Mouse (Mus musculus): ENCODE results near the gene Prpf8.
A peak's percentile ranks its signal among the peaks of the same experiment; 100 is the strongest.
"Not testable (repeated sequence)": the region's sequence is repeated elsewhere in the genome, so short reads cannot be mapped to it uniquely, and the experiment has no call there.

The Prpf8 gene

DNA sequence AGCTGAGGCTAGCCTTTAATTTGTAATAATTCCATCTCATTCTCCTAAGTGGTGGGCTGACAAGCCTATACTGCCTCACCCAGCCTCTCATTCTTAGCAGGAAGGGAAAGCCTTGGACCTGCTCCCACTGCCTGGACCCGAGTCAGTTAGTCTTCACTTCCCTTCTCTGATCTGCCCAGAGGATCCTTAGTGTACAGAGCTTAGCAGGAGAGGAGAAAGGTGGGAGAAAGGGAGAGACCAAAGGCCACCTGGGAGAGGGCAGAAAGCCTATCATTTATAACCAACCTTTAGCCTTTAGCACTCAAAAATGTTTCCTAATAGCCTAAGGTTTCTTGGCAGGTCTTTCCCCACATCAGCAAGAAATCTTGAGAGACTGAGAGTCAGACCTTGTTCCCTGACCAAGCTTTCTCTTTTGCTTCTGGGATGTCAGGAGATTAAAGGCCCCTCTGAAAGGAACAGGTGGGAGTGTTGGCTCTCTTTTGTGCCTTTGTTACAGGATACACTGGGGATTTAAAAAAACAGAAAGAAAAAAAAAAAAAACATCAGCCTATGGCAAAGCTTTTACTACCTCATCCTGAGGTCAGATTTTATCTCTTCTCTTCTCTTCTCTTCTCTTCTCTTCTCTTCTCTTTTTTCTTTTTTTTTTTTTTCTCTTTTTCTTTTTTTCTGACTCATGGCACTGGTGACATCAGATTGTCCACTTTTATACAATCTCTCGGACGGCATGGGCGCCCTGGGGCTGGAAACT lies 47.8 kb downstream of the Prpf8 start:
- DNase-seq (ENCODE audit: low spot score in 2 of 2): no peak

DNA sequence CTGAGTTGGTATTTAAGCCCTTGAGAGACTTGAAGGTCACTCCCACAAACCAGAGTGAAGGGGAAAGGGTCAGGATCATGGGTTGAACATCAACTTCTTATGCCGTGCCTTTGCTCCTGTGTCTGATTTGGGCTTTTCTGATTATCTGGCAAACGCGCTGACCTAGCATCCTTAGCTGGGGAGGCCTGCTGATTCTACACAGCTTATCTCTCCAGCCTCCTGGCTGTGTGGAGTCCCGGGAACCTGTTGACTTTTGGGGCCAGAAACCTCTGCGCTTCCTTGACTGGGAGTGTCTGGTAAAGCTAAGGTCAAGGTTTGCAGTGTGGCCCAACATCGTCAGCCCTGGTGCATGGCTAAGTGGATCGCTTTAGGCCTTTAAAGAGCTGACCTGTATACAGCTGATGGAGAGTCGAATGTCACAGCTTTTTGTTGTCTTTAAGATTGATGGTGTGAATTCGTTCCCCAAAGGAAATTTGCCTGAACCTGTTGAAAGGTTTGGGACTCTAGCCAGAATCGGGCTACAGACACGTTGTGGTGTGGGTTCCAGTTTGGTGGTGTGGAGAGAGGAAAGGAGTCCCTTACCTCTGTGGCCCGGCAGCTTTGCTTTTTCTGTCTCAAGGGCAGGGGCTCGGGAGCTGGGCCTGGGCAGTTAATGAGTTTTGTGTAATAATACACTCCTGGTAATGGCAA lies 48.6 kb downstream of the Prpf8 start:
- no peak for DNase-seq (ENCODE audit: low spot score in 2 of 2)

DNA sequence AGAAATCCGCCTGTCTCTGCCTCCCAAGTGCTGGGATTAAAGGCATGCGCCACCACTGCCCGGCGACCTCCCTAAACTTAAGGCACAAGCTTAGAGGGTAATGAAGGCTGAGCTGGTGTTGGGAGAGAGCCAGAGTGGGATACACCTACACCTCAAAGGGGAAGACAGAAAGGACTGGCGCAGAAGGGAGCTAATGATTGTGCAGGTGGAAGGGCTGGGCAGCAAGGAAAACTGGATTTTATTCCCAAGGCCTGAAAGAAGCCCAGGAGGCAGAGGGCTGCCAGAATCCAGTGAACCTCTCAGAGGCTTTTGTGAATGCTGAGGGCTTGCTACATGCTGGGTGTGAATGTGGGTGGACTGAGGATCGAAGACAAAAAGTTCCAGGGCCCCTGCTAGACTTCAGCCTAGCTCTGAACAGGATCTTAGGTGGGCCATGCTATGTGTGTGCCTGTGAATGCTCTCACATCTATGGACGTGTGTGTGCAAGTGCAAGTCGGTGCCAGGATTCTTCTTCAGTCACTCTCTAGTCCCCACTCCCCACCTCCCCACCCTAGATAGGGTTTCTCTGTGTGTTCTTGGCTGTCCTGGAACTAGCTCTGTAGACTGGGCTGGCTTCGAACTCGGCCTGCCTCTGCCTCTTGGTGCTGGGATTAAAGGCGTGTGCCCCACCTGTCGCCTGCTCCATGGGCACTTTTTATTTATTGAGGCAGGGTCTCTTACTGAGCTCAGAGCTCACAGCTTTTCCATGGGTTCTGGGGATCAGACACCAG lies 49.8 kb downstream of the Prpf8 start:
- DNase-seq (ENCODE audit: low spot score in 2 of 2): no peak

DNA sequence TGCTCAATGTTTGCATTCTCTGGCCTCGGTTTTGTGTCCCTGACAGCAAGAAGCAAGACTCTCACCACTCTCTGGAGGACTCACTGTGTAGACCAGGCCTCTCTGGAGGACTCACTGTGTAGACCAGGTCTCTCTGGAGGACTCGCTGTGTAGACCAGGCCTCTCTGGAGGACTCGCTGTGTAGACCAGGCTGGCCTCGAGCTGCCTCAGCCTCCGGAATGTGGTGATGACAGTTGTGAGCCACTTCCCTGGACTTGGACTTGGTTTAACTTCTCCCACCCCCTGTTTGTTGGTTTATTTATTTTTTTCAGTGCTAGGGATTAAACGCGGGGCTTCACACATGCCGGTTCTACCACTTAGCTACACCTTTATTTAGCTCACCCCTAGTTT lies 50.4 kb downstream of the Prpf8 start:
- DNase-seq (ENCODE audit: low spot score in 2 of 2): no peak

DNA sequence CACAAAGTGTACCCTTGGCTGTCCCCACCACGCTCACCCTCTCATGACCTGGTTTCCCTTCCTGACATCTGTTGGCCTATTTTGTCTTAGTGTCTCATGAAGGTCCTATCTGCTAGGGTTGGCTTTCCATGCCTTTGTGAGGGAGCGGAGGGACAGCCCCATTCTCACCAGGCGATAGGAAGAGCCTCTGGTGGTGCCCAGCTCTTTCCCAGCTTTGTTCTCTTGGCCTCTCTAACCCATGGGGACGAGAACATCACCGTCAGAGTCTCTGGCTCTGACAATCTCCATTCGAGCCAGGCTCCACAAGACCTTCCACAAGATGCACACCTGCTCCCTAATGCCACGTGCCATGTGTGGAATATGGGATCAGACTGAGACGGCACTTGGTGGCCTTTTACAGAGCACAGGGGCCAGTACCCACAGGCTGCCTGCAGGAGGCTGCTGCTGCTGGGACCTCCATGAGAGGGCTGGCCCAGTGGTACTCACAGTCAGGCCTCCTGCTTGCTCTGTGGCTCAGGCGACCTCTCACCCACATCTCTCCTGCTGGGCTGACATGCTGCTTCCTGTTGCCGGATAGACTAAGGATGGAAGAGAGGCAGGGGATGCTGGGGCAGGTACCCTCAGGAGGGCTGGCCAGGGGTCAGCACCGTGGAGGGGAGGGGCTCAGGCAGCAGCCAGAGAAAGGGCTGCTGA lies 51.0 kb downstream of the Prpf8 start:
- DNase-seq (ENCODE audit: low spot score in 2 of 2): no peak

DNA sequence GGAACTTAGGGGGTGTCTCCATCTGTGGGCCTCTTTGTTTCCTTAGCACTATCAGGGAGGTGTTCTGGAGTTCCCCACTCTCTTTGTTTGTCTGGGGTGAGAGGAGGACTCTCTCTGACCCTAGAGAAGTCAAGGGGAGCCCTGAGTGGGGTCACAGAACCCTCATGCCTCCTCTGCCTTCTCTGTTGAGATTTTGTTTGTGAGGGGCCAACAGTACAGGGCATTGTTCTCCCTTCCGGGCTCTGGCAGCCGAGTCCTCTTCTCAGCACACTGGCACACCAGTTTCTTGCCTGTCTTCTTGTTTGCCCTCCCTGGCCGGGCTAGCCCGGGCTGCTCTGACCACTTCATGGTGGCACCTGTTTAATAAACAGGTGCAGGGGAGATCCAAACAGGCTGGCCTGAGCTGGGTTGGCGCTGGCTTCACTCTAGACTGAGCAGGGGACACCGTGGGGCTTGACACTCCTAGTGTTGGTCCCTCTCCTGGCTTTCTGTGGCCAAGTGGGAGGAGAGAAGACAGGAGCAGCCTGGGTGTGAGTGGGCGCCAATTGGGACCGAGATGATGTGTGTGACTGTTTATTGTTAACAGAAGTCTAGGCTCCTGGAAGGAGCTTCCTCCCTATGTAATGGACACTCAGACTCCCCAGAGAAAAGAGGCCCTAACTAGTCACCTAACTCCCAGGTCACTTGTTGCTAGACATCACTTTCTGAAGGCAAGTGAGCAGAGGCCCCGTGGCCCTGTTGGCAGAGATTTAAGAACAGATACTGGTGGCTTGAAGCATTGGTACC lies 51.8 kb downstream of the Prpf8 start:
- DNase-seq (ENCODE audit: low spot score in 2 of 2): no peak

DNA sequence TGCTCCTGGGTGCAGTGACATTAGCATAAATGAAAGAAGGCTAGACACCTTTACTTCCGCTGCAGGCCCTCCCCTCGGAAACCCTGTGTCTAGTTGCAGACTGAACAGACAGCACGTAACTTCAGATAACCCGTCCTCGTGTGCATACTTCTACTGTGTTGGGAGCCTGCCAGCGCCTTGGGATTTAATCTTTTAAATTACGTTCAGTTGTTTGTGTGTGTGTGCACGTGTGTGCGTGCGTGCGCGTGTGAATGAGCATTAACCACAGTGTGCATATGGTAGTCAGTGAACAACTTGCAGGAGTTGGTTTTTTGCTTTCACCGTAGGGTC lies 52.3 kb downstream of the Prpf8 start:
- DNase-seq (ENCODE audit: low spot score in 2 of 2): no peak

DNA sequence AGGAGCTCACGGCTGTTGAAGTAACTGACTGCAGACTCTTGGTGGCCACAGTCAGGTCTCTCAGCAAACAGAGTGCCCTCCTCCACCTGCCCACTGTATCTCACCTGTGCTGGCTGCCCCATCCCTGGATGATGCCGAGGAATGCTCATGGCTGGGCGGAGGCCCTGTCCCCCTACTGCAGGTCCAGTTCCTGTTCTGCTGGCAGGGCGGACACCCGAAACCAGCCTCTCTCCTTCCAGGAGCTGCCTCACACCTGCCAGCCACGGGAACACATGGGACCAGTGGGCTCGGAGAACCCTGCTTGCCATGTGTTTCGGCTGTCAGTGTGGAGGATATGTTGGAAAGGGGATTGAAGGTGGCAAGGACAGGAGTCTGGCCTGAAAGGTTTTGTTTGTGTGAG lies 53.6 kb downstream of the Prpf8 start:
- no peak for DNase-seq (ENCODE audit: low spot score in 2 of 2)

DNA sequence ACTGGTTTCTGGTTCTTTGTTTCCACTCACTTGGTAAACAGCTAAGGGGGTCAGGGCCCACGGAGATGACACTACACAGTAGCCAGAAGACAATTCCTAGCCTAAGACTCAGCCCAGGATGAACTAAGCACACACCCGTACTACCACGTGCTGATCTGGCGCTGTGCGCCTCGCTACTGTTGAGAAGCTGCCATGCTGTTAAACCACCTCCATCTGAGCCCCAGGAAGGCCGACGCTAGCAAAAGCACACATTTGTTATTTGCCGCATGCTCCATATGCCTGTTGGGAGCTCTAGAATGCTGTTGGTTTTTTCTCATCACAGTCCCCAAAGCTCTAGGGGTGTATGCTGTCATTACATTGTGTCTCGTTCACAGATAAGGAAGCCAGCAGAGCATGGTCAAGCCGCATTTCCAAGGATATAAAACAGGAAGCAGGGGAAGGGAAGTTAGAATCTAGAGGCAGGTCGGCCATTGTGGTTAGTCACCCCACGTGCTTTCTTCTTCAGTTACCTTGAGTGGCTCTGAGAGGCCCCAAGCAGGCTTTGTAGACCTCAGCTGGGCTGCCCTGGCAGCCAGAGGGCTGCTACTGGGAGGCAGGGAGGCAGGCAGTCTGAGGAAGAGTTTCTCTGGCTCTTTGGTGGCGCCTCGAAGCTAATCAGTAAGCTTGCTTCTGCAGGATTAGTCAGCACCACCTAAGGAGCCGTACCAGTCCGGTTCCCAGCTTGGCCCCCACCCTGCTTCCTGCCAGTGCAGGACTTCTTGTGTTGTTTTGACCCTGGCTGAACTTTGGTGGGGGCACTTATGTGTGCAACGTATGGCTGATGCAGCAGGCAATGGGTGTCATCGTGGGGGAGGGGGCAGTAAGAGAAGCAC lies 54.3 kb downstream of the Prpf8 start:
- no peak for DNase-seq (ENCODE audit: low spot score in 2 of 2)

DNA sequence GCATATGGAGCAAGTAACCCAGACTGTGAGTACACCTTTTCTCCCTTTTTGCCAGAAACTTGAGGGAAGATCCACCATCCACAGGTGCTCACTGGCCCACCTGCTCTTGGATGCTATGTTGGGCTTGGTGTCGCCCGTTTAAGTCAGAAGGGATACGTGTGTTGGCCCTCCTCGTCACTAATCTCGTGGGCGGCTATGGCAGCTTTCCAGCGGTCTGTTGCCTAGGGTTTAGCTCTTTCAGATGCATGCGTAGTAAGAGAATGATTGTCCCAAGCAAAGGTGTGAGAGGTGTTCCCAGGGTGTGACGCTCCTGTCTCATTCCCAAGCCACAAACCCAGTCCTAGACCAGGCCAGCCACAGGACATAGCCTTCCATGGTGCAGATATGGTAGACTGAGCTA lies 58.1 kb downstream of the Prpf8 start:
- DNase-seq (ENCODE audit: low spot score in 2 of 2): no peak

DNA sequence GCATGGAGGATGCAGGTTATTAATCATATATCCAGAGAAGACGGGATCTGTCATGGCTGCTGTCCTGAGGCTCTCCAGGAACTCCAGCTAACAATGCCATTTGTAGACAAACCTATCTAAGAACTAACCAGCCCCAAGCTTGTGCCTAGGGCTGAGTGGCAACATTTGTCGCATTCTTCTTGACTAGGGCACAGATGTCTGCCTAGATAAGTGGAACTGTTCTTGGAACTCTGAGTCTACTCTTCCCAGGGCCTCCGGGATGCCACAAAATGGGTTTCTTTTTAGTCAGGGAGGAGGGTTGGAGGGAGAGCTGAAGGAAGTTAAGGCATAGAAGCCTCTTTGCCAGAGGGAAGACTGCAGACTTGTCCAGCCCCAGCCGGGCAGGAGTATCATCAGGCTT lies 59.4 kb downstream of the Prpf8 start:
- no peak for DNase-seq (ENCODE audit: low spot score in 2 of 2)

DNA sequence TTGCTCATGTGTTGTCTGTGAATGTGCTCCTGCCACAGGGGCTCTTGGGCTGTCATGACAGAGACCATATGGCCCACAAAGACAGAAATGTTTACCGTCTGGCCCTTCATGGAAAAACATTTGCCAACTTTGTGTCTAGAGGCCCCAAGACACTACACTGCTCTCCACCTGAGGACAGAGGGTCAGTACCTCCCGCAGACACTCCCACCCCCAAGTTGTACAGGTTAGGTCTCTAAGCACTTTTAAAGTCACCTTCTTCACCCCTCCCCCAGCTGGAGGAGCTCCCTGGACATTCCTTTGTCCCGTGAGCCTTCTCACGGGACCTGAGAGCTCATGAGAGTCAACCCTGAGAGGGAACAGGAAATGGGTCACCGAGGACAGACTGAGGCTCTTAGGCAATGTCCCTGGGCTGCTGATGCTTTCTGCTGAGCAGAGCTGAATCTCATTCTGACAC lies 63.1 kb downstream of the Prpf8 start:
- DNase-seq (ENCODE audit: low spot score in 2 of 2): no peak

DNA sequence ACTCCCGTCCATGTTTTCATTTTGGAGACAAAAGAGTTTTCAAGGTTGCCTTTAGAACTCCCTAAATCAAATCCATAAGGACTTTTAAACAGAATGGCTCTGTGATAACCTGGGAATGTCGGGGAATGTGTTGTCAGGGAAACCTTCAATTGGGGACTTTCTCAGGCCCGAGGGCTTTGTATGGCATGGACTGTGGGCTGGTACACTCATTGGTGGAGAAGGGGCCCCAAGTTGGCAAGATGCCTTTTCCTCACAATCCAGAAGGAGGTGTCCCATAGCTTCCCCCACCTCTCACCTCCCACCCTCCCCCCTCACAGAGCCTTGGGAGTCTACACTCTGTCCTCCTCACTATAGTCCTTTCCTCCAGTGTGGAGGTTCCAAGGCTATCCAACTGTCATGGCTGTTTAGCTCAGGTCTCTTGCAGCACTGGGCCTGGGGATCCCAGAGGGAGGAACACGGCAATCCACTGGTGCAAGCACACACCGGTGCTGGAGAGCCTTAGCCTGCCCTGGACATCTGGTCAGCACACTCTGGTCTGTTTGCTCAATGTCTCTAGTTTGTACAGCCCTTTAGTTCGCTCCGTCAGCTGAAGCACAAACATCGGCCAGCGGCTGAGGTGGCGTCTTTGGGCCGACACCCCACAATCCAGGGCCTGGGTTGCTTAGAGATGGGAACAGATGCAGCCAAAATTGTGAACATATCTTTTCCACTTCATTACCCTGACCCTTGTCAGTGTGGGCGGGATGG lies 63.8 kb downstream of the Prpf8 start:
- DNase-seq (ENCODE audit: low spot score in 2 of 2): peak in 1 of 2 experiments; percentile 50

DNA sequence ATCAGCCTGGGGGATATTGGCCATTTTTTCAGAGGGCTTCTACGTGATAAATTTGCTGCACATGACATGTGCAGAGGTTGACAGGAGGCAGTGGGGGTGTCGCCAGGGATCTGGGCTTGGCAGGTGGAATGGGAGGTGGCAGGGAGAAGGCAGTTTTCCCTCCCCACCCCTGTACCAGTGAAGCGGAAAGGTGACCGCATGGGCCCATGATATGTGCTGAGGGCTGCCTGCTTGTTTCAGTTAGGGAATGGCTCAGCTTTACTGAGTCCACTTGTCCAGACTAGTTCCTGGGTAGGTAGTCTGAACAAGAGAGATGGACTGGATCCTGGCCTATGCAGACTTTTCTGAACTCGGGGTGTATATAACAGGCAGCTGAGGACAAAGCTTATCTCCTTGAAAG lies 64.7 kb downstream of the Prpf8 start:
- no peak for DNase-seq (ENCODE audit: low spot score in 2 of 2)

DNA sequence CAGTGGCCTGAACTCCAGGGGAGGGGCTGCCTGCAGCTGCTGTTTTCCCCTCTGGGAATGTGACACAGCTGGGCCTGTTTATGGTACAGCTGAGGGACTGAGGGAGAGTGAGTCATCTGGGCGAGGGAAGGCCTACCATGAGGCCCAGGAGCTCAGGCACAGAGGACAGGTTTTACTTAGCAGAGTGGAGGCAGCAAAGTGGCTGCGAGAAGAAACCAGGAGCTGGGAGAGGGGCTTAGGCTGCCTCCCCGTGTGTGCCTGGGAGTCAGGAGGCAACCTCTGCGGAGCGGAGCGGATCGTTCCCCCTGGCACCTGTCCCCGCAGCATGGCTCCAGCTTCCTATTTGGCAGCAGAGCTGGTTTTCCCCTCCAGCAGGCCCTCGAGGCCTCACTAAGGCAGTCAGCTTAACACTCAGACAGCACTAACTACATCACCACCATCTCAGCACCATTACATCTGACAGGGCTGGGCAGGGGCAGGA lies 65.4 kb downstream of the Prpf8 start:
- peak in 1 of 2 experiments; percentile 56 for DNase-seq (ENCODE audit: low spot score in 2 of 2)

DNA sequence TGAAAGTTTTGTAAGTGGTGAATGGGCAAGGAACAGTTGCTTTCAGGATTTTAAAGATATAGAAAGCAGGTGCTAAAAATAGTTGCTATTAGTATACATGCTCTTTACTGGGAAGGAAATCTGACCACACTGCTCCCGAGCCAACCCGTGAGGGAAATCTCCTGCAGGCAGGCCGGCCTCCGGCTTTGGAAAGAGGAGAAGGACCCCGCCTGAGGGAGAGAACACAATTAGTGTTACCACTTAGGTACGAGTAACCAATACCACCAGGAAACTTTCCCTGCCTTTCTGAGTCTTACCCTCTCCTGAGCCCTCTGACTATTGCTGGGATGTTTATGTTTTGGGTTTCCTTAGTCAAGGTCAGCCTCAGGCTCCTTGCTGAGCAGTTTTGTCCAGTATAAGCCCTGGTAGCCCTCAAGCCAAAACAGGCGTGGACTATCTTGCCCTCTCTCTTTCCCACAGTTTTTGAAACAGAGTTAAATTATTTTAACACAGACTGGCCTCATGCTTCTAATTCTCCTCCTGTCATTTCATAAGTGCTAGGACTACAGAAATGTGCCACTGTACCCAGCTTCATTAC lies 66.4 kb downstream of the Prpf8 start:
- DNase-seq (ENCODE audit: low spot score in 2 of 2): no peak

DNA sequence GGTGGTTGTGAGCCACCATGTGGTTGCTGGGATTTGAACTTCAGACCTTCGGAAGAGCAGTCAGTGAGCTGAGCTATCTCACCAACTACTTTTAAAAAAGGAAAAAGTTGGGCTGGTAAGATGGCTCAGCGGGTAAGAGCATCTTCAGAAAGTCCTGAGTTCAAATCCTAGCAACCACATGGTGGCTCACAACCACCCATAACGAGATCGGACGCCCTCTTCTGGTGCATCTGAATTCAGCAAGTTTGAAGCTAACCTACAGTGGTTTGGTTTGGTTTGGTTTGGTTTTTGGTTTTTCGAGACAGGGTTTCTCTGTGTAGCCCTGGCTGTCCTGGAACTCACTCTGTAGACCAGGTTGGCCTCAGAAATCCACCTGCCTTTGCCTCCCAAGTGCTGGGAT lies 69.4 kb downstream of the Prpf8 start:
- not testable (repeated sequence) for DNase-seq (ENCODE audit: low spot score in 2 of 2)

DNA sequence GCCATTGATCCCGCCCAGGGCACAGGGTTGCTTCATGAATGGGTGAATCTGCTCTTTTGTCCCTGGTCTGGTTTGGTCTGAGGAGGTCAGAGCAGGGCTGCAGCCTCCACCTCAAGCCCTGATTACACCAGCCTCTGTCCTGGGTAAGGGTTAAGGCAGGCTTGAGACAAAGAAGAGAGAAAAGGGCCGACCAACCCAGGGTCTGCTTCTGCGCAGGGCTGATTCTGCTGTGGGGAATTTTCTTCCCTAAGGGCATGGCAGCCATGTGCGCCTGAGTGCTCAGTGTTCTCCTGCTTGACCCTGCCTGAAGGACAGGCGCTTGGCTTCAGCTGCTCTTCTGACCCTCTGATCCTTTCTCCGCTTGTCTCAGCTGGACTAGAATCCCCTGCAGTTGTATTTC lies 70.5 kb downstream of the Prpf8 start:
- no peak for DNase-seq (ENCODE audit: low spot score in 2 of 2)

DNA sequence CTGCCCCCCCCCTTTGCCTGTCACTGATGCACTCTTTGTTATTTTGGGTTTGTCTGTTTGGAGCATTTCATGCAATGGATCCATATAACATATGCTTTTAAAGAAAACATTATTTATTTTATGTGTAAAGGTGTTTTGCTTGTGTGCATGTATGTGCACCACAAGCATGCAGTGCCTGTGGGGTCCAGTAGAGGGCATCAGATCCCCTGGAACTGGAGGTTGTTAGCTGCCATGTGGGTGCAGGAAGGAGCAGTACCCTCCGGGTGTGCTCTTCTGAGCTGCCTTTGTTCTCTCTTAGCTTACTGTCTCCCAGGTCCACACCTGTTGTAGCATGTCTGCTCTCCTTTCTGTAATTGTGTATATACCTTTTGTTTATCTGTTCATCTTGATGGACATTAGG lies 71.5 kb downstream of the Prpf8 start:
- no peak for DNase-seq (ENCODE audit: low spot score in 2 of 2)
